Mouse (Mus musculus) C2C12 (cell line): ENCODE results near the gene AA986860. TPM values are rescaled to one million over a fixed set of nuclear protein-coding genes. Genes with fewer than 3 reads are reported as not detected.

ENCODE experiments used
- H3K27me3 ChIP-seq: one replicate; pipeline ENCODE4 v1.6.1; 2011; ENCODE audit not compliant: control insufficient read depth, insufficient read depth, insufficient read length
- H3K36me3 ChIP-seq: one replicate; pipeline ENCODE4 v1.6.1; 2011; ENCODE audit not compliant: control insufficient read depth, insufficient read depth
- H3K4me3 ChIP-seq: one replicate; pipeline ENCODE4 v1.5.1; 2011; ENCODE audit warnings: mild to moderate bottlenecking, control low read depth; ENCODE audit not compliant: poor library complexity, insufficient read depth, severe bottlenecking
- H3K79me2 ChIP-seq: one replicate; pipeline ENCODE4 v1.6.1; 2011; ENCODE audit not compliant: control insufficient read depth, insufficient read depth
- H3K79me3 ChIP-seq: one replicate; pipeline ENCODE4 v1.6.1; 2011; ENCODE audit warnings: low read depth, control low read depth
- H3ac ChIP-seq: one replicate; pipeline ENCODE3; 2011; ENCODE audit warnings: low read depth; ENCODE audit not compliant: control insufficient read depth, insufficient read length
- CEBPB ChIP-seq: IDR thresholded peaks from one replicate; pipeline ENCODE4 v1.6.1; 2011; ENCODE audit warnings: low read depth, mild to moderate bottlenecking, control low read depth, moderate library complexity
- CTCF ChIP-seq: IDR thresholded peaks from one replicate; pipeline ENCODE4 v1.5.1; 2011; ENCODE audit not compliant: control insufficient read depth, insufficient read depth, insufficient read length
- FOSL1 ChIP-seq: IDR thresholded peaks from one replicate; pipeline ENCODE4 v1.8.0; 2011; ENCODE audit warnings: mild to moderate bottlenecking, low read length; ENCODE audit not compliant: poor library complexity, insufficient read depth, severe bottlenecking
- MAX ChIP-seq: IDR thresholded peaks from one replicate; pipeline ENCODE4 v1.6.1; 2011; ENCODE audit warnings: mild to moderate bottlenecking, control low read depth
- MYOD1 ChIP-seq: IDR thresholded peaks from one replicate; pipeline ENCODE4 v1.6.1; 2011; ENCODE audit warnings: low read depth; ENCODE audit not compliant: control insufficient read depth, insufficient read length
- MYOG ChIP-seq: IDR thresholded peaks from one replicate; pipeline ENCODE4 v1.6.1; 2011; ENCODE audit not compliant: control insufficient read depth, insufficient read length; ENCODE audit errors: extremely low read depth
- USF1 ChIP-seq: IDR thresholded peaks from one replicate; pipeline ENCODE4 v1.6.1; 2011; ENCODE audit warnings: low read depth, mild to moderate bottlenecking, control low read depth, moderate library complexity
- polyA plus RNA-seq: library from polyadenylated mRNA; unstranded; fragments of >200 nt; fragmentation: generic; extraction: Trizol; gene quantifications from one replicate; pipeline ENCODE4 v1.2.1, GENCODE M21; 2012; ENCODE audit warnings: missing spikeins

Gene AA986860
- polyA plus RNA-seq, 1 experiment, result 0.88 TPM

DNA sequence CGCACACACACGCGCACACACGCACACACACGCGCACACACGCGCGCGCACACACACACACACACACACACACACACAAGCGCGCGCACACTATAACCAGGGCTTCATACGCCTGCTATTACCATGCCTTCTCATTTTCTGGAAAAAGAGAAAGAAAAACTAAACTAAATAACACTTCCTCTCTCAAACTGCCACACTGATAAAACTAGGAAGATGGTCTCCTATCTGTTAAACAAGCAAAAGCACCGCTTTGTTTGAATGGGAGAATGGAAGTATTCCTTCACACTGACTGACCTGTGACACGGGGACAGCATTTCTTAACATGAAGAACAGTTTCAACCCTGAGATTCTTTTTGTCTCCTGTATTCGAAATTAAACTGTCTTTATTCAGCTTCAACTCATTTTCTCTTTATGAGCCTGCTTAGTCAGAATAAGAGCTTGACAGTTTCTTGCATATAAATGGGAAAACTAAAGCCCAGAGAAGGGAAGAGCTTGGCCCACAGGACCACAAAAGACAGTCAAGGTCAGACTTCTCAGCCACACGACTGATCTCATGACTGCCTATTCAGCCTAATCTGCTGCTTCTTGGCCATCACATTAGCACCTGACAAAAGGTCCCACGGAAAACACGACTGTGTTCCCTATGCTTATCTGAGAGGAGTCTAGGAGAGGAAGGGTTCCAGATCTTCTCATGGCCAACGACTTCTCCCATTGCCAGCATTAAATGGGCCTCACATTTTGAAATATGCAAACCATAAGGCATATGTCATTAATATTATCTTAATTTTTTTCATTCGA lies 21.3 kb upstream of the AA986860 start:
- no peaks in the 10 kb centered on the region for H3K79me3 ChIP-seq
- H3K36me3 ChIP-seq, result peaks cover 8% of the 10 kb centered on the region
- no peak for TF ChIP-seq MYOD1
- no peak for TF ChIP-seq MAX
- TF ChIP-seq CTCF, result no peak
- TF ChIP-seq FOSL1, result no peak
- TF ChIP-seq USF1, result no peak
- no peak for TF ChIP-seq CEBPB
- no peak for TF ChIP-seq MYOG

DNA sequence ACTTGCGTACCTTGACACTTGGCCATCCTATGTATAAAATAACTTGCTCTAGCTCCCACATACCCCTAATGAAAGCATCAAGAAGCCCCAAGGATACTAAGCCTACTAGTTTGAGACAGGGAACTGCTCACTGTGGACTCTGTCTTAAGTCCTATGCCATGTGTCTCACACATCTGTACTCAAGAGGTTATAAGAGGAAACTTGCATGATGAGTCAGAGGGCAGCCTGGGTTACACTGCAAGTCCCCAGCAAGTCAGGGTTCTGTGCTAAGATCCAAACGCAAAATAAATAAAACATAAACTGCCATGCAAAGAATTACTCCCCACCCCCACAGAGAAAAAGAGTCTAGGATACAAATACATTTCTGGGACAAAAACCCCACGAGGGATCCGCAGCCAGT lies 17.7 kb upstream of the AA986860 start:
- Histone ChIP-seq H3K79me2 (peaks cover 30% of the 10 kb centered on the region), H3K79me3 (peaks cover 17% of the 10 kb centered on the region), H3ac (no peak overlapping the region), H3K27me3 (no peaks in the 10 kb centered on the region), H3K36me3 (peaks cover 5% of the 10 kb centered on the region), H3K4me3 (no peak overlapping the region)
- TF ChIP-seq MYOG (no peak), MAX (no peak), USF1 (no peak), MYOD1 (no peak), CEBPB (no peak), FOSL1 (no peak), CTCF (no peak)

More for the DNA sequence above, 21.3 kb upstream of the AA986860 start:
- no peaks in the 10 kb centered on the region for H3K79me2 ChIP-seq
- H3K4me3 ChIP-seq, result no peak overlapping the region
- no peak overlapping the region for H3ac ChIP-seq
- H3K27me3 ChIP-seq, result no peaks in the 10 kb centered on the region

DNA sequence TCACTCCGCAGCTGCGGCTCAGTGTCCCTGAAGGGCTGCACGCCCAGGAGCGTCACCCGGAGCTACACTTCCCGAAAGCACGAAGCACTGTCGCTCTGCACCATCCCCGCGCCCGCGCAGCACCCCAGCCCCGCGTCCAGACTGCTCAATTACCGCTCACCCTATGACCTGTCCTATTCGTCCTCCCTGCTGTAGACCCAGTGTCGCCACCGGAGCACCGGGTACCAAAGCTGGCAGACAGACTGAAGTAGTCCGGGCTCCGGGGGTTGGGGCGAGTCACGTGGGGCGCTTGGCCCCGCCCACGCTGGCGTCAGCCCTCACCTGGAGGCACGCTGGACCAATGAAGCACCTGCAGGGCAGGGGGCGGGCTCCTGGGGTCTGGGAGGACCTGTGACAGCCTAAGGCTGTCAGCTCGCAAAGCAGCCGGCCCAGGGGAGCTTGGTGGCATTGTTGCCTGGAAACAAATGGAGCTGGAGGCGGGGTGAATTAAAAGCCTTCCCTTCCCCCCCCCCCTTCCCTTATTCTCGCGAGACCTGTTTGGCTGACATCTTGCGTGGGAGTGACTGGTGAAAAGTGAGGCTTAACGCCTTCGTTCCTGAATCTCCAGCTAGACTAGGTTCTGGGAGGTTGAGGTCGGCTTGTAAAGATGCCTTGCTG lies 16.1 kb upstream of the AA986860 start, which contains the start of gene Gm29427:
TSS of gene Gm29427 (minus strand) at position 239 of the 657 bp plus-strand sequence.
- TF ChIP-seq CEBPB (no peak), USF1 (peak; percentile 95)
- H3K27me3 ChIP-seq, result no peaks in the 10 kb centered on the region

DNA sequence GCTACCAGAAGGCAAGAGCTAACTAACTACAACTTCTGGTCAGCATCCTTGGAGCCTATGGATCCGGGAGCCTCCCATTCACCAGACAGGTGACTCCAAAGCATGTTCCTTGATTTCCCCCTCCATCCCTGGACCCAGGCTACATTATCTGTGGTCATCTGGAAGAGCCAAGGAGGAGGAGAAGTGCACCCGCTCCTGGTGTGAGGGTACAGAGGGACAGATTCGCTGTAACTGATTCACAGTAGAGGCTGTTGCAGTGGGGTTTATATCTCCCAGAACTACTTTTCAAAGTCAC lies 15.6 kb upstream of the AA986860 start:
- no peaks in the 10 kb centered on the region for H3K27me3 ChIP-seq
- peaks cover 21% of the 10 kb centered on the region for H3K36me3 ChIP-seq
- H3K79me2 ChIP-seq, result peaks cover 51% of the 10 kb centered on the region
- peaks cover 38% of the 10 kb centered on the region for H3K79me3 ChIP-seq
- H3K4me3 ChIP-seq, result peak overlapping the region; percentile 88
- H3ac ChIP-seq, result peak overlapping the region; percentile 80
- TF ChIP-seq CTCF (no peak), USF1 (no peak), MYOD1 (no peak), FOSL1 (no peak), MYOG (no peak), MAX (no peak), CEBPB (no peak)

More for the DNA sequence above, 16.1 kb upstream of the AA986860 start, which contains the start of gene Gm29427:
- H3K79me3 ChIP-seq, result peaks cover 33% of the 10 kb centered on the region
- peak within 1 kb of the TSS; percentile 88 for H3K4me3 ChIP-seq
- H3K79me2 ChIP-seq, result peaks cover 47% of the 10 kb centered on the region
- H3ac ChIP-seq, result peak within 1 kb of the TSS; percentile 80
- H3K36me3 ChIP-seq, result peaks cover 16% of the 10 kb centered on the region

DNA sequence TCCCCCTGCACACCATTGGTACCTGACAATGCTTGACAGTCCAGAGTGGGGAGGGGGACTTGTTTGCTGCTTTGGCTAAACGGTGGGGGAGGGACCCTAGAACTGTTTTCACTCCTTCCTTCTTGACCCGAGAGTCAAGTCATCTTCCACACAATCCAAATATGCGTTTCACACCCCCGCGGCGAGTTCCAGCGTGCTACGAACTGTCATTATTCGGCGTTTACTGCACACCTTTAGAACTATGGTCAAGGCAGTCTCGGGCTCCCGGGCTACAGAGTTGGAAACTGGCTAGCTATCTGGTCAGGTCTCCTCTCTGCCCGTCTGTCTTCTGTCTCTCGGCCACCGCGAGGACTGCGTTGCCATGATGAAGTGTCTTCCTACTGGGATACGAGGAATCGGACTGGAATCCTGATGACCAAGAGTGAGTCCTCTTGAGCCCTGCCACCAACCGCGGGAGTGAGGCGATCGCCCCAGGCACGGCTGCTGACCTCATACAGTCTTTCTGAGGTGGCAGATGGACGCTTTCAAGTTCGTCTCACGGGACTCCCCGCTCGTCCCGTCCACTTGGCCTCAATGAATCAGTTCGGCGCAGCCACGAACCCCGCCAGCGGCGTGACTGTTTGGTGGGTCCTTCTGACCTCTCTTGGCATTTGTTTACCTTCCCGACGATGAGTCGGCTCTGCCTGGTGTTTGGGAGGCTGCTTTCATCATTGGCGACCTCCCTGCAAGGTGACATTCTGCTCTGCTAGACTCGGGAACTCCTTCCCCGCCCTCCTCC lies 15.1 kb upstream of the AA986860 start:
- Histone ChIP-seq H3K79me2 (peaks cover 57% of the 10 kb centered on the region), H3ac (peak overlapping the region; percentile 80), H3K4me3 (peak overlapping the region; percentile 88), H3K27me3 (no peaks in the 10 kb centered on the region), H3K79me3 (peaks cover 38% of the 10 kb centered on the region), H3K36me3 (peaks cover 21% of the 10 kb centered on the region)
- TF ChIP-seq FOSL1 (no peak), MAX (no peak), CEBPB (no peak), MYOG (no peak), CTCF (no peak), USF1 (no peak), MYOD1 (no peak)
